Mouse (Mus musculus): ENCODE measurements around the gene Zbtb26.

Zbtb26 gene

GRCm38 (mm10) chr2:37442611-37443591, at the start of gene Zbtb26, which contains the start of the genes Zbtb6 and Rabgap1:
Zbtb26 (minus strand) TSS chr2:37443135.
Zbtb6 (minus strand) TSS chr2:37443171.
Rabgap1 (plus strand) TSS chr2:37443279.
- CTCF ChIA-PET, result no interaction called here

GRCm38 (mm10) chr2:37488956-37489355, 46.0 kb upstream of the Zbtb26 start:
- CTCF ChIA-PET, result no interaction called here

GRCm38 (mm10) chr2:37486408-37486807, 43.5 kb upstream of the Zbtb26 start:
- CTCF ChIA-PET, result no interaction called here

GRCm38 (mm10) chr2:37485370-37485769, 42.4 kb upstream of the Zbtb26 start:
- CTCF ChIA-PET, result no interaction called here

GRCm38 (mm10) chr2:37484165-37484564, 41.2 kb upstream of the Zbtb26 start:
- CTCF ChIA-PET, result interaction anchor here (0.7 kb wide), 3 partner anchors 100 to 527 kb away, joined by 3 to 4 read pairs (median 4); no protein-coding TSS in a partner anchor

- CTCF ChIA-PET, result no interaction called here
Observed at GRCm38 (mm10) chr2:37480039-37480438, 37.1 kb upstream of the Zbtb26 start.

- CTCF ChIA-PET, result no interaction called here
Observed at GRCm38 (mm10) chr2:37479559-37479958, 36.6 kb upstream of the Zbtb26 start.

GRCm38 (mm10) chr2:37466266-37466665, 23.3 kb upstream of the Zbtb26 start:
- CTCF ChIA-PET, result no interaction called here

GRCm38 (mm10) chr2:37460707-37461106, 17.8 kb upstream of the Zbtb26 start:
- CTCF ChIA-PET, result interaction anchor here (0.7 kb wide), 1 partner anchor 43 kb away, joined by 3 read pairs; no protein-coding TSS in a partner anchor

GRCm38 (mm10) chr2:37452376-37452760, 9.4 kb upstream of the Zbtb26 start:
- CTCF ChIA-PET, result no interaction called here

GRCm38 (mm10) chr2:37451667-37452375, 8.9 kb upstream of the Zbtb26 start:
- CTCF ChIA-PET, result no interaction called here

- CTCF ChIA-PET, result interaction anchor here (1.2 kb wide), 1 partner anchor 24 kb away, joined by 3 read pairs; no protein-coding TSS in a partner anchor
Observed at GRCm38 (mm10) chr2:37431609-37432008, 11.3 kb downstream of the Zbtb26 start.

- CTCF ChIA-PET, result interaction anchor here (1.0 to 1.2 kb wide), 2 partner anchors 8 to 25 kb away, joined by 3 read pairs; no protein-coding TSS in a partner anchor
Observed at GRCm38 (mm10) chr2:37430593-37431464, 12.1 kb downstream of the Zbtb26 start.

GRCm38 (mm10) chr2:37423671-37424070, 19.3 kb downstream of the Zbtb26 start:
- CTCF ChIA-PET, result no interaction called here

GRCm38 (mm10) chr2:37422306-37423304, 20.3 kb downstream of the Zbtb26 start, which contains the start of gene Rc3h2:
Rc3h2 (minus strand) TSS chr2:37422903.
- CTCF ChIA-PET, result no interaction called here

GRCm38 (mm10) chr2:37421903-37422302, 21.0 kb downstream of the Zbtb26 start:
- CTCF ChIA-PET, result no interaction called here

GRCm38 (mm10) chr2:37395539-37395938, 47.4 kb downstream of the Zbtb26 start:
- CTCF ChIA-PET, result no interaction called here

GRCm38 (mm10) chr2:37382921-37383320, 60.0 kb downstream of the Zbtb26 start:
- CTCF ChIA-PET, result no interaction called here
